Mouse (Mus musculus) kidney, adult 2 months (tissue): ENCODE results near the gene Ncl.

ENCODE experiments used
- CTCF ChIP-seq: fragments of 200-500 bp; conservative IDR thresholded peaks from 2 replicates; pipeline ENCODE4 v1.5.1; 2011; ENCODE audit warnings: low read depth, mild to moderate bottlenecking, control low read depth, low read length, moderate library complexity, mixed read lengths; ENCODE audit not compliant: insufficient read depth, insufficient read length
- POLR2A ChIP-seq: fragments of 200-500 bp; IDR thresholded peaks from one replicate; pipeline ENCODE4 v1.6.1; 2011; ENCODE audit warnings: low read depth, low read length, control low read depth

GRCm38 (mm10) chr1:86378662-86379061 is 19.5 kb upstream of the Ncl start:
- TF ChIP-seq POLR2A (no peak), CTCF (no peak)
